Mouse (Mus musculus): ENCODE results near the gene Ubac1. TPM values are rescaled to one million over a fixed set of nuclear protein-coding genes. Genes with fewer than 3 reads are reported as not detected.

Gene Ubac1
- 10 to 100 TPM; 80.7 to 88.9 (median 87.8) TPM for total RNA-seq (2022)

DNA sequence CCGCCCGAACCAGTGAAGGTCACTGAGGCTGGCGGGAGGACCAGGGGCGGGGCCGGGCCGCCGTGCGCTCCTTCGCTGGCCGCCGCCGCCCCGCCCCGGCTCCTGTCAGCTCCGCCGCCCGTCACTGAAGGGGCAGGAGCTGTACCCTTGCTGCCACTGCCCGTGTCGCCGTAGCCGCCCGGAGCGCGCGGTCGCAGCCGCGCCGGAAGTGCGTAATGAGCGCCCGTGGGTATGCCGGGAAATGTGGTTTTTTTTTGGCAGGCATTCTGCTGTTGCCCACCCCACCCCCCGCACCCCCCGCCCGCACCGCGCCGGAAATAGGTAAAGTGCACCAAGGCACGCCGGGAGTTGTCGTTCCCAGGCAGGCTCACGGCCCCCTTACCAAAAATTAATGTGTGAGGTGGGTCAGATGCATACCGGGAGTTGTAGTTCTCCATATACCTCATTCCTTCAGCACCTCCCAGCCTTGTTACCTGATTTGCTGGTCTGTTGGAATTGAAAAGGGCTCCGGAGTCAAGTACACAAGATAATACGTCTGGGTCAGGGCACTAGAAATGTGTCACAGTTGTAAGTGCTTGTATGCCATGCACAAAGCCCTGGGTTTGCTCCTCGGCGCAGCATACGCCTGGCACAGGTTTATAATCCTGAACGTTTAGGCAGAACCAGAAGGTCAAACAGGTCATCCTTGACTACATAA is at the start of gene Ubac1:
Gene Ubac1 (minus strand): TSS at position 187 of the 697 bp plus-strand sequence.
- DNase-seq (ENCODE audit: low spot score) = peak; percentile 86

DNA sequence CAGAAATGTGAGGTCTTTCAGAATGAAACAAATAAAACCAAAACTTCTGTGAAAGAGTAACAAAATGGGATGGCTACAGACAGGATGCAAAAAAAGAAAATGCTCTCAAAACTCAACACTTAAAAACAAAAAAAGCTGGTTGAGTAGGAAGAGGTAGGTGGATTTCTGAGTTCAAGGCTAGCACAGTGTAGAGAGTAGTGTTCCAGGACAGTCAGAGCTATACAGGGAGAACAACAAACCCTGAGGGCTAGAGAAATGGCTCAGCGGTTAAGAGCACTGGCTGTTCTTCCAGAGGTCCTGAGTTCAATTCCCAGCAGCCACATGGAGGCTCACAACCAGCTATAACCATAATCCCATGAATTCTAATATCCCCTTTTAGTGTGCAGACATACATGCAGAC is 47.0 kb upstream of the Ubac1 start:
- no peak for DNase-seq (ENCODE audit: low spot score)

DNA sequence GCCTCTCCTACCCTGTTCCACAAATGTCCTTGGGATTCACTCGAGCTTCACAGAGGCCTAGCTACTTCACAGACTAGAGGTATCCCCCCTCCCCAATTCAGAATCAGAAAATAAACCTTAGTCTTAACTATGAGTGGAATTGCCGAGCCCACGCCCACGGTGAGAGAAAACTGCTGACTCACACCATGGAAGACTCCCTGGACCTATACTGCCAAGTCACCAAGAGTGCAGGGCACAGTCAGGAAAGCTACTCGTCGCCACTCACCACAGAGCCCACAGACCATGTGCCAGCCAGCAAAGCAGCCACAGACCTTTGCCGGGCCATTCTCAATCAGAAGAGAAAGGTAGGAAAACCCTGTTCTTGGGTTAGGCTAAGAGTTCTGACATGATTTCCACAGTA is 46.6 kb upstream of the Ubac1 start:
- no peak for DNase-seq (ENCODE audit: low spot score)

DNA sequence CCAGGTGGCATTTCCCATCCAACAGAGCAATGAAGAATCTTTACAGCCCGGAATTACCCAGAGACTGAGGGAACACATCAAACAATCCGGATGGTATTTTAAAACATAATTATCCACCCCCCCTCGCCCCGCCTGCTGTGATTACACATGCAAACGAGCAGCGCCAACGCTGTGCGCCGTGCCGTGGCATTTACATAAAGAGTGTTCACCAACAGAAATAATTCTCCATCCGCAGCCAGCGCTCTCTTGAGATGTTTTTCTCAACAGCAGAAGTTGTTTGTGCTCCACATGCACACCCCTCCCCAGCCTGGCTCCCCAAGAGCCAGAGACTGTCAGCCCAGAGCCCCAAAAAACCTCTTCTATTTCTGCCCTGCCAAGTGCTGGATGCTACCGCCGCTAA is 45.0 kb upstream of the Ubac1 start:
- DNase-seq (ENCODE audit: low spot score) = no peak

DNA sequence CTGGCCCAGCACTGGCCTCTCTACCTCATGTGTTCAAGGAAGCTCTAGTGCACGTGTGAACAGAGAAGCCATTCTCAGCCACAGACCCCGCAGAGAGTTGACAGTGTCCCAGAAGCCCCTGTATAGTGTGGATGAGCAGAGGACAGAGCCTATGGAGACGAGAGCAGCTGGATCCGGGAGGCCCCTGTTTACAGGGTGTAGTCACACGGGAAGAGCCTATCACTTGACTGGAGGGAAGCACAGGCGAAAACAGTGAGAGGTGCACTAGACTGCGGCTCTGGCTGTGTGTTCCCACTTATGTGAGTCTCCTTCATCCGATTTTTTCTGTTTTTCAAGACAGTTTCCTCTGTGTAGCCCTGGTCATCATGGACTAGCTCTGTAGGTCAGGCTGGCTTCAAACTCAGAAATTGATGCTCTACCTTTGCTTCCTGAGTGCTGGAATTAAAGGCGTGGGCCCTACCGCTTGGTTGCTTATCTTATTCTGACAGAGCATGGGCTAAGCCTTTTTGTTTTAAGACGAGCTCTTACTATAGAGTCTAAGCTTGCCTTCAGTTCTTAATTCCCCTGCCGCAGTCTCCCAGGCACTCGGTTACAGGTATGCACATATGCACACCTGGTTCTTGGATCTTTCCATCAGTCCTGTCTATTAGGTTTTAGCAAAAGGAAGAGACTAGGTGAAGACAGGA is 41.3 kb upstream of the Ubac1 start:
- no peak for DNase-seq (ENCODE audit: low spot score)

DNA sequence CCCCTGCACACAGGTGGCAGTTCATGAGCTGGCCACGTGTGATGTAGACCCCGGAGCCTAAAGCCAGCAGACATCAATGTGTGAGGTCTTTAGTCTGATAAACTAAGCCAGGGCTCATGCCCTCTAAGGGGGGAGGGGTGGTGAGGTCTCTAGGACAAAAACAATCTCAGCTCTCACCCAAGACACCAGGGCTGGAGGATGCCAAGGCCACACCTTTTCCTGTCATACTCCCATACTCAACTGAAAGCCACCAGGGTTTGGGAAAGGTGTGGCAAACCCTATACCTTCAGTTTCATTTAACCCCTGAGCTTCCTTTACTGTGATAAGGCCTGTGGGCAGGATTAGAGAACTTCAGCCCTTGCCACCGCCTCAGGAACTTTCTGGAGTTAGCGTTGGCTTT is 40.7 kb upstream of the Ubac1 start:
- no peak for DNase-seq (ENCODE audit: low spot score)

DNA sequence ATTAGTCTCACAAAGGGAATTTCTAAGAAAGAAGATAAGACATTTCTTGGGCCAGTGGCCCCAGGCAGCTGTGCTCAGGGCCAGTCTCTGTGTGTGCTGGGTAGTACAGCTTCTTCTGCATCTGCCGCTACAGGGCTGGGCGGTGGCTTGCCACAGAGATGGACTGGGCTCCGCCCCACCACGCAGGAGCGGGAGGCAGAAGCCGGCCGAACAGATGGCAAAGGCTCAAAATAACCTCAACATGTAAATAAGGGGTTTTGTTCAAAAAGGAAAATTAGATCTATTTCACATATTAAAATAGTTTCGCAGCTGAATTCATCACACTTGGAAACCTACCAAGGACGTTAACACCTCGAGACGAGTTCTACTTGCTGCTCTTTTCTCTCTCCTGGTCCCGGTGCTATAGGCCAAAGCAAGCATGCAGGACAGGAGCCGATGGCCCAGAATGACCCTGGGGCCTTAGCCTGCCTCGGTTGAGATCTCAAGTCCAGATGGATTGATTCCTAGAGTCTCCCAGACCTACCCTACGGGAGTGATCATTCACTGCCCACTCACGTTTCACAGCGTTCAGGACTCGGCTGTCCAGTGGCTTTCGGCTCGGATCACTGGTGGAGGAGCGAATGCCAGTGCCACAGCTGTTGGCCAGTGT is 39.6 kb upstream of the Ubac1 start:
- DNase-seq (ENCODE audit: low spot score) = no peak

DNA sequence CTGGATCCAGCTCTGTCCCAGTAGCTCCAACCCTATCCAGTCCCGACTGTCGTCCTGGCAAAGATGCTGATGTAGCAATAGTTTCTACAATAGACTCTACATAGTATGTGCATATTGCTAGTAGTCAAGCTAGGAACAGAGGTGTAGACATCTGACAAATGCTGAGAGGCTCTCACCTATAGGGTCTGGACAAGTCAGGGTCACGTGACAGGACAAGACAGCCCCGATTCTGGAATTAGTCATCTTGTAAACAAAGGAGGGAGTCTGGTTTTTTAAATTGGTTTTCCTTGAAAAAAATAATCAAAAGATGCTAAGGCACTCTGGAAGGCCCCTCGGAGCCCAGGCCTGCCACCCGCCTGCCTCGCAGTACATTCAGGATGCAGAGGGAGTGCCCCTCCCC is 35.5 kb upstream of the Ubac1 start:
- DNase-seq (ENCODE audit: low spot score) = no peak

DNA sequence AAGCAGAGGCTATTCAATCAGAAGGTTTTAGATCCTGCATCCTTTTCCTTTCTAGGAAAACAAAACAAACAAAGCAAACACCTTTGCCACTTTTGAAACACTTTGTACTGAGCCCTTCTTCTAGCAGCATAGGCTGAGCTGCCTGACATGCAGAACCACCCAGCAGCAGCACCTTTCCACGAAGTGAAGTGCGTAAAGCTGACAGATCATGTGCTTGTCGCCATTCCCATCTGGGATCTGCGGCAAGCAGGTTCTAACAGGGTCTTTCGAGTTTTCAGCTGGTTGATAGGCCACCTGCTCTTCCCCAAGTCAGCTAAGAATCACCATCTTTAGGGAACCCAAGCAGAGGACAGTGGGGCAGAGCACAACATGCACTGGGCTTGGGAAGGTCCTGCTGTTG is 34.7 kb upstream of the Ubac1 start:
- no peak for DNase-seq (ENCODE audit: low spot score)

DNA sequence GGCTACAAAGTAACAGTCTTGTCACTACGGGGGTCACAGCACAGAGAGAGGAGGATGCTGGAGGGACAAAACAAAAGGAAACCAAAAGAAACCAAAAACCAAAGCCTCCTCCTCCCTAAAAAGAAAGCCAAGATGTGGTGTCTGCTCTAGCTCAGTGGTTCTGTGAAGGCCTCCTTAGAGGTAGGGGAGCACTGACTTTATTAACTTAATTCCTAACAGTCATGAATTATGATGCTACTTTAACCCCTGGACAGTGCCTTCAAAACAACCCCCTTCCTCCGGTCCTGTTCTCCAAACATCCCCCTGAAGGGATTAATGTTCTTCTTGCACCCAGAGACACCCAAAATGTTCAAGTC is 34.2 kb upstream of the Ubac1 start:
- DNase-seq (ENCODE audit: low spot score) = no peak

DNA sequence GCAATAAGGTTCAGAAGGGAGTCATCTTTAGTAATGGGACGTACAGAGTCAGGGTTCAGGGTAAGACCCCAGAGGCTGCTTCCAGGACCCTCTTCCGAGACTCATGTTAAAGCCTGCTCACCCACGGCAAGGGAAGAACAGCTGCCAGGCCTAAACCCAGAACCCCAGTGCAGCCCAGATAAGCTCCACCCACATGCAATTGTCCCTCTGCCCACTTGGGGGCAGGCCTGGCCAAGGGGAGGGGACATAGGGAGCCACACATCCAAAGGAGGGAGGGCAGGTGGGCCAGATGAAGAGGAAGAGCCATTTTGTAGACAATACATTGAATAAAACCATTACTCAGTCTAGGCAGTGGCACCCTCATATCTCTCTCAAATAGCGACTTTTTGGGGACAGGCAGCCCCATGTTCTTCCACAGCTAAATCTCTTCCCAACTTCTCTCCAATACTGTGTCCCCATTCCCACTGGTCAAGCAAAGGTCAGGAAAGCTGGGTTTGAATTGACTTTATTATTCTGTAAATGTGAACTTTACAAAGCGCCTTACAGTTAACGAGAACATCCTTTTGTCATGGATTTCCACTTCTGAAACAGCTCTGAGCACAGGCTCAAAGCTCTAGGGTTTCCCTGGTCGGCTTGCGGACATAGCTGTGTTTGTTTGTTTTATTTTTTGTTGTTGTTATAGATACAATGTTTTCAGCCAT is 33.6 kb upstream of the Ubac1 start:
- peak; percentile 35 for DNase-seq (ENCODE audit: low spot score)

DNA sequence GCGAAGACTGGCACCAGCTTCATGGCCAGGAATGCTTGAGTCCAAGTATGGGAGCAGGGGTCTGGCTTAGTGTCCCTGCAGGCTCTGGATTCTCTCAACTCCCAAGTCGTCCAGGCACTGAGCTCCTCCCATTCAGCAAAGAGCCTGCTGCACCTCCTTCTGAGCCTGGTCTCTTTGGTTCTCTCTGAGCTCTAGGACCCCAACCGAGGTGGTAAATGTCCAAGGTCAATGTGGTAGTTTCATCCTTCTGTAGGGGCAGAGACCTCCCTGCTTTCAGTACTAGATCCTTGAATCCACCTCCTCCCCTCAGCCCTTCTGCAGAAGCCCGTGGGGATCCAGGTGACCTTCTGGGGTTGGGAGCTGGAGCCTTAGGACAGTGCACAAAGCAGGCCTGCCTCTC is 31.3 kb upstream of the Ubac1 start:
- no peak for DNase-seq (ENCODE audit: low spot score)

DNA sequence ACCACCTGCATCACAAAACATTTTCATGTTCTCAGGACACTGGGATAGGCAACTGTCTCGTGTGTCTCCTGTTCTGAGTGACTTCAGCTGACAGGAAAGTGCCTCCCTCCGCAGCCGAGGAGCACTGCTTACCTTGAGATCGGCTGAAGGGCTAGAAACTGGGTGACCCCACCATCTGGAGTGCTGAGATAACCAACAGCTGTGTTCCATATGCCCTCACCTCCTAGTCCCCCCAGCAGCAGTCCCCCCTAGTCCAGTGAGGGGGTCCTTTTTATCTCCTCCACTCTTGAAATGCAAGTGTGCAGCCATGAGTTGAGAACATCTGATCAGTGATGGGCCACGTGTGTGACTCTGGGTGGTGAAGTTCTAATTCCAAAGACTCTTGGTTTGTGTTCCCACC is 27.3 kb upstream of the Ubac1 start:
- no peak for DNase-seq (ENCODE audit: low spot score)

DNA sequence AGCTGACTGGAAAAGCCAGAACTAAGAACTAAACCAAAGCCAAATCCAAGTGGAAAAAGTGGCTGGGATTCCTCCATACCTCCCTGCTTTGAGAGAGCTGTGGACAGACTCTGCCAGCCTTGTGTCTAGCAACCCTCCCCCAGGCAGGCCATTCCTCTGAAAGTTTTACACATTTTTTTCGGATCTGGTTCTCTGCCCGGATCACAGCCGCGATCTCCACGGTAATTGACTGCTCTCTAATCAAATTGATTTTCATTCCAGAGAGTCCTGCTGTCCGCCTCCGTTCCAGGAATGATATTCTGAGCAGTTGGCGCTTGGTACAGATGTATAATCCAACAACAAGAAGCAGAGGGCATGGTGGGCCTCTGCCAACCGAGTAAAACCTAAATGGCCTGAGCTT is 22.7 kb upstream of the Ubac1 start:
- DNase-seq (ENCODE audit: low spot score) = no peak

DNA sequence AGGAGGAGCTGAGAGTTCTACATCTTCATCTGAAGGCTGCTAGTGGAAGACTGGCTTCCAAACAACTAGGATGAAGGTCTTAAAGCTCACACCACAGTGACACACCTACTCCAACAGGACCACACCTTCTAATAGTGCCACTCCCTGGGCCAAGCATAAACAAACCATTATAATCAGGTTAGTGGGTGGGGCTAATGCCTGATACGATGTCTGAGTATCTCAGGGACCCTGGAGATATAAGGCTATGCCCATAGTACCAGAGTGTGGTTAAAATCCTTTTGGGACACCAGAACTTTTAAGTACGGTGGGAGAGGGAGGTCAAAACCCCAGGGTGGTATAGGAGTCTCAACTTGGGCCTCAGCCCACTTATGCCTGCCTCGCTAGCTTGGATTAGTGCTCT is 21.1 kb upstream of the Ubac1 start:
- no peak for DNase-seq (ENCODE audit: low spot score)

DNA sequence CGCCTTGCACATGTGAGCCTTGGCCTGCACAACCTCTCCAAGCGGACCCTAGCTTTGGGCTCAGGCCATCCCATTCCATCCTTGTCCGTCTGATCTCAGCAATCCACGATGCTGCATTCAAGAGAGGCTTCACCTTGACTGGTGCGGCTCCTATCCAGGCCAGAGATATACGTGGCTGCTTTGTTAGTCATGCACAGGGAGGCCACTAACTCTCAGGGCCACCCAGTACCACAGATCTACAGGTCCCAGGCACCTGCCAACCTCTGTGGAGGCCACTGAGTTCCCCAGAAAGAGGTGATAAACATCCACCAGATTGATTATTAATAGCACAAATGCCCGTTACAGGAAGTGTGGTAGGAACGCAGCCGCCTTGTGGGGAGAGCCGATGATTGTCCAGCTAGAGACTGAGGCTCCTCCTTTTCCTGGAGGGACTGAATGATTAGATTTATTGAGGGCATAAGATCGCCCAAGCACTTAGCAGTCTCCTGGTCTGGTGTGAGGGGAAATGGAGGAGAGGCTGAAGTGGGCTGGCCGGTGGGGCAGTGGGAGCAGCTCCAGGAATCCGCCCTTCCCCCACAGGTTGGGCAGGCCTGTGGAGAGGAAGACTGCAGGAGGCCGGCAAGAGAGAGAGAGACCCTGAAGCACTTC is 19.7 kb upstream of the Ubac1 start:
- no peak for DNase-seq (ENCODE audit: low spot score)

DNA sequence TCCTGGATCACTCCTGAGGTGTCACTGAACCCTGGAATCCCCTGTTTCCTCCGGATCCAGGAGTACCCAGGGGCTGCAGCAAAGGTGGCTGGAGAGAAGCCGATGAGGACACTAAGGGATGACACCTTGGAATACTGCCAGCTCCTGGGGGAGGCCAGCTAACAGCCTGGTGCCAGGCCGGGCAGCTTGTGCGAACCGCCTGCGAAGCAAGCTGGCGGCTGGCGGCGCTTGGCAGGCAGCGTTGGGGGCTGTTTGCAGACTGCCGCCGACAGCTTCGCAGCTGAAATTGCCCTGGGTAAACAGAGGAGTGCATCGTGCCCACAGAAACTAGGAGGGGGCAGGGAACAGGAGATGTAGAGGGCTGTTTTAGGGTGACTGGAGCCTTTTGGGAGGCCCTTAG is 18.4 kb upstream of the Ubac1 start:
- no peak for DNase-seq (ENCODE audit: low spot score)

DNA sequence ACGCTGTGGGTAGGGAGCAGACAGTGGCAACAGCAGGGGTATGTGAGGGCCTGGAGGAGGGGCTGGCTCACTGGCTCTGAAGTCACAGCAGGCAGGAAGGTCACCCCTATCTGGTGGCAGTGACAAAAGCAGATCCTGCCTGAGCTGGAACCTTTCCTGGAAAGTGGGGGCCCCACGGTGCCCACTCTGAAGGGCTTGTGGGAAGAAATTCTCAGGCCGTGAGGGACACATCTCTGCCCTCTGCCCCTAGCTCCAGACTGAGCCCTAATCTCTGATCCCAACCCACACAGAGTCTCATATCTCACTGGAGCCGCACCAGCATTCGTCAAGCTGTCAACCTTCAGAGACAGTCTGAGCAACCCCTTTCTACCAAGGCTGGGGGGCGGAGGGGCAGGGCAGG is 15.8 kb upstream of the Ubac1 start:
- no peak for DNase-seq (ENCODE audit: low spot score)

DNA sequence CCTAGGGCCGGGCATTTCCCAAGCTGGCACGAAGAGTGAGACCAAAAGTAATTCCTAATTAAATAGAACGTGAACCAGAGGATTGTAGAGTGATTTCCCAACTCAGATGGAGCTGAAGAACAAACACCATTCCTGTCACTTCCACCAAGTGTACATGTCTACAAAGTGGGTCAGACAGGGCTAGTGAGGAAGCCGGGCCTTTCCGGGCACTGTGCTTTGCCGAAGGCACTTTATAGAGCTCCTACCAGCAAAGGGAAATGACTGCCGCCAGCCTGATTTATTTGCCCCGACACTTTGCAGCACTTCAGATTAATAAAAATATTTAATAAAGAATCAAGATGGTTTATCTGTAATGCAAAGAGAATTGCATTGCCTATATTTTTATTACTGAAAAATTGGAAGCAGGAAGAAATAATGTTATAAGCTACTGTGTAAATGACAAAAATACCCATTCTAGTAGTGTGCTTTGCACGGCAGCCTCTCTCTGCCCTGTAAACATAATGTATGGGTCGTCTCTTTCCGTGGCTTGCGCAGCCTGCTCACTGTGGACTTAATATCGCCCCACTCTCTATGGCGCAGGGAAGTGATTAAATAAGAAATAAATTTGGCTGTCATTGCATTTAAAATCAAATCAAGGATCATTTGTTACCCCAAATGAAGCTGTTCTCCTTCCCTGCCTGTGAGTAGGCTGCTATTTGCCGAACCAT is 12.9 kb upstream of the Ubac1 start:
- DNase-seq (ENCODE audit: low spot score) = no peak

DNA sequence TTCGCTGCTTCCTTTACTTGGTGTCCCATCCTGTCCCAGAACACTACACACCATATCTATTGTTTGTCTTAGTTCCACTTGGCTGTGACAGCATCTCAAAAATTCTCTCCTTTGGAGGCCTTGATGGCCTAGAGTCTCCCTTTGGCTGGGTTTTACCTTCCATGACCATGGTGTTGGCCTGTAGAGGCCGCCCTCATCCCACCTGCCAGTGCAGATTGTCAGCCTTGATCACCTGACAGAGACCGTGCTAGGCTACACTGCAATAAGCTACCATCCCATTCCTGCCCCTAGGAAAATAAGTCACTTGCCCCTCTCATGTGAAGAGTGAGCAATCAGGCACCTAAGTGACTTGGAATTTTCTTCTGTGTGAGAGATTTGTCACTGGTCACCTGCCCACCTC is 8.7 kb upstream of the Ubac1 start:
- DNase-seq (ENCODE audit: low spot score) = no peak
